Mouse (Mus musculus): ENCODE results near the gene Vwa3b.

Vwa3b gene

DNA sequence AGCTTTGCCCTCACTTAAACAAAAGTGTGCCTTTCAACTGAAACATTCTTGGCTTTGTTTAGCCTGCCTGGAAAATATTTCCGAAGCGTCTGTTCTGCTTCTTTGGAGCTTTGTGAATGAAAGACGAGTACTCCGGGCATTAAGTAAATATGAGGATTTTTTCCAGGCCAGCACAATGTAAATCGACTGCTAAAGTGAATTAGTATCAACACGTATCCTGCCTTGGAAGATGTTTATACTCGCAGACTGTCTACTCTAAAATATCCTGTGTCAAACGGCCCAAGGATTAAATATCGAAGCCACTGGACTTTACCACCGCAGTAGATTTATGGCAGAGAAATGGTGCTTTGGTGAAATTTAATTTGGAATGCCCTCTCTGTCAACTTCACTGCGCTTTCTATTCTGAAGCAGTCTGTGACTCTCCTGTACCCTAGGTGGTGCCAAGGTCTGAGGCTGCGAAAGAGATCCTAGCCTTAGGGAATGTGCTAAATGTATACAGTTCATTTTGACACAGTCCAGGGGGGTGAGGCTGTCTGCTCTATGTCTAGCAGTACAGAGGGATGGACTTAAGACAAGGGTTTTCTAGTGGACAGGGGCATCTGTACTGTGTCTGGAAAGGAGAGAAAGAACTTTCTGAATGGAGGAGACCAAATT is 98.4 kb downstream of the Vwa3b start:
- no peak for DNase-seq

DNA sequence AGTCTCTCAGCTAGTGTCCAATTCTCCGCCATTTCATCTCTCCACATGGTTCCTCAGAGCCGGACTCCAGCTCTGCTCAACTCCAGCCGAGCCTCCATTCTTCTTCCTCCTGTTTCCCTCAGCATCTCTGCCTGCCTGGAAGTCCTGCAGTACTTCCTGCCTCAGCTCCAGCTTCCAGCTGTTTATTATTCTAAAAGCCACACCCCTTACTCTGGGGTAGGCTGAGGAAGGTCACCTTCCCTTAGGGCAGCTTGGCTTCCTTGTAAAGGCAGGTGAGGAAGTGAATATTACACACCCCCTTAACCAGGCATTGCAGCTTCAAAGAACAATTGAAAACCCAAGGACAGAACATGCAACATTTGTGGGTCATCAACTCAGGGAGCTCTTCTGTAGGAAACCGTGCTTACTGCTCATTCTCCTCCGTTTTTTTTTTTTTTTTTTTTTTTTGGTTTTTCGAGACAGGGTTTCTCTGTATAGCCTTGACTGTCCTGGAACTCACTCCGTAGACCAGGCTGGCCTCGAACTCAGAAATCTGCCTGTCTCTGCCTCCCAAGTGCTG is 103.7 kb downstream of the Vwa3b start:
- DNase-seq: no peak

DNA sequence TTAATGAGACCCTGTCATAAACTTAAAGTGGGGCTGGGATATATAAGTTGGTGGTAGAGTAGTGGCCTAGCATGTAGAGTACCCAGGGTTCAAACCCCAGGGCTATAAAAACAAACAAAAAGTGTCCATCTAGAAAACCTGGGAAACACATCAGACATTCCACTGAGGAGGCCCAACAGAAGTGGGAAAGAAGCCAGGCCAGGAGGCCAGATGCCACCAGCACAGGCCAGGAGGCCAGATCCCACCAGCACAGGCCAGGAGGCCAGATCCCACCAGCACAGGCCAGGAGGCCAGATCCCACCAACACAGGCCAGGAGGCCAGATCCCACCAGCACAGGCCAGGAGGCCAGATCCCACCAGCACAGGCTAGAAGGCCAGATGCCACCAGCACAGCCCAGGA is 104.8 kb downstream of the Vwa3b start:
- no peak for DNase-seq

DNA sequence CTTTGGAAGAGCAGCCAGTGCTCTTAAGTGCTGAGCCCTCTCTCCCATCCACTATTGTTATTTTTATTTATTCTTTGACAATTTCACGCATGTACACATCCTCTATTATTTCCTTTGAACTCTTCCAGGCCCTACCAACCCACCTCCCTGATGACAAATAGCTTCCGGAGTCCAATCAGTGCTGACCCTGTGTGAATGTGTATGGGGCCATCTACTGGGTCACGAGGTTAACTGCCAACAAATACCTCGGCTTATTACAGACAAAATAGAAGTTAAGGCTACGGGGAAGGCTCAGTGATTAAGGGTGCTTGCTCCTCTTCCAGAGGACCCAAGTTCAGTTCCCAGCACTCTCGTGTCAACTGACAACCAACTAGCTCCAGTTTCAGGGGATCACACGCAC is 106.0 kb downstream of the Vwa3b start:
- no peak for DNase-seq

DNA sequence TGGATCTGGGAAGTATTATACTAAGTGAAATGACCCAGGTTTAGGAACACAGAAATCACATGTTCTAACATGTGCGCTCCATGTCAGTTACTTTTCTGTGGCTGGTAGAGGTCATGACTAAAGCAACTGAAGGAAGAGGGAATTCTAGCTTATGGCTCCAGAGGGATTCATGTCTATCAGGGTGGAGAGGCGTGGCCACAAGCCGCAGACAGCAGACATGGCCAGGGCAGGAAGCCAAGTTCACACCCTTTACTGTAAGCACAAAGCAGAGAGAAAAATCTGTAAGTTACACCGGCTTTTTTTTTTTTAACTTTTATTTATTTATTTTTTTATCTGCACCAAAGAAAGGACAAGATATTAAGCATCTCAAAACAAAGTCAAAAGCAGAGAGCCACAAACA is 119.6 kb downstream of the Vwa3b start:
- peak; percentile 57 for DNase-seq

DNA sequence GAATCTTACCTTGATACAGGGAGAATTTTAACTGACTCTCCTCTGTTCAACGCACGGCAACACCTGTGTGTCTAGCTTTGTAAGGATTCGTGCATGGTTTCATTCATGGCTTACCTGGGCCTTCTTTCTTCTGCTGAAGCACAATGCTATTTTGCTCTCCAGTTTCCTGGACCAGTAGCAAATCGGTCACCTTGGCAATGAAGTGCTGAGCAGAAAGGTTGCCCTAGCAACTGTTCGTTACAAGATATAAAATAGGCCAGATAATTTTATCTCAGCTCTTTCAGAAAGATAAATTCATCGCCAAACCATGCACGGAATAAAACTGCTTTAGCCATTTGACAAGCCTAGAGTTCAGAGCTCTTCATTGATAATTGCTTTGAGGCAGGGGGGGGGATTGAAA is 123.5 kb downstream of the Vwa3b start:
- no peak for DNase-seq

DNA sequence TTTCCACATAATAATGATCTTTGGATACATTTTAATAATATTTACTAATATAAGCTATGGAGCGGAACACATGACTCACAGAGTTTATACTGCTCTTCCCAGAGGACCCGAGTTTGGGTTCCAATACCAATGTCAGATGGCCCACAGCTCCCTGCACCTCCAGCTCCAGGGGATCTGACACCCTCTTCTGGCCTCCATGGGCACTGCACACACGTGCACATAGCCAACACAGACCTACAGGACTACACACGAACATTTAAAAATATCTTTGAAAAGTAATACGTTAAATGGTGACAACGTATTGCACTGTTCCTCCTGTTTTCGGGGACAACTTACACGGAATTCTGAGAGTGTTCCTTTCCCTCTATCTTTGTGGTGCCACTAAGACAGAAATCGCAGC is 125.5 kb downstream of the Vwa3b start:
- DNase-seq: no peak

DNA sequence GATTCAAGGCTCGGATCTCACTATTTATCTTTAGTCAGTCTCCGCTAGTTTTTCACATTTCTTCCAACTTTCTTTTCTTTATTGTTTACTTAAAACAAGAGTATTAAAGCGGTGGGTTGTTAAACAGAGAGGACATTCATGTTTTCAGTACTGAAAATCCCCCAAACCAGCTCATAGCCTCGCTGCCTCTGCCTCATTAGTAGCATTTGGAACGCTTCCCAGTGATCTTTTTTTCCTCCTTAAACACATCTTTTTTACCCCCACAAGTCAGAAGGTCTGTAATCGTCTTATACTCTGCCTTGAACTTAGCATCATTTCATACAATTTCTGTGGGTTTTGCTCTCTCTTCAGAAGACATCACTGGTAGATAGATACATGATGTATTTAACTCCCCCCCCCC is 139.7 kb downstream of the Vwa3b start:
- DNase-seq: no peak

DNA sequence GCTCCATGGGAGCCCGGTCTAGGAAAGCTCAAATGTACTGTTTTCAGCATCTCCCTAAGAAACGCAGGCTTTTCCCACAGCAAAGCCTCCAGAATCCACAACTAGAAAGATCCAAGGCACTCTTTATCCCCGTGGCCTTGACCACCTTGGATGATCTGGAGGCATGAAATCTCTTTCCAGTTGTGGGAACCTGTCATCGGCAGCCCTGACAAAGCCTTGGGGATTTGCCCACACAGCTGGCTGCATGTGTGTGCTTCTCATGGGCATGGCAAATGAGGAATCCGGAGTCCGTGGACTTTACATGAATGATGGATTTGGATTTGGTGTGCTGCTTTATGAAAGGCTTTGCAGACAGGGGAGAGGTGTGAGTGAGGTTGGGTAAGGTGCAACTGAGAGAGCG is 141.5 kb downstream of the Vwa3b start:
- no peak for DNase-seq

DNA sequence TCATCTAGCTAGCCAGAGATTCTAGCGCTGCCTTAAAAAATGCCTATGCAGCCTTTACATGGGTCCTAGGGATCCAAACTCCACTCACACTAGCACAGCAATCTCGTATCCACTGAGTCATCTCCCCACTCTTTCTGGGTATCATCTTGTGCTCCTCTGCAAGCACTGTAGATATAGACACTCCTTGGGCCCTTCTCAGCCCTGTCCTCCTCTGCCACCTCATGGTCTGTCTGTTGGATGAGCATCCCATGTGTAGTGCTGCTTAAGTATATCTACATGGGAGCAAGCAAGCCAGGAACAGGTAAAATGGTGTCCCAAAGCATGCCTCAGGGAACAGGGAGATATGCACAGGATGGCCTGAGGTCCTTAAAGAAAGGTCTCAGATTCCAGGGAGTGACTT is 151.5 kb downstream of the Vwa3b start:
- peak; percentile 15 for DNase-seq

DNA sequence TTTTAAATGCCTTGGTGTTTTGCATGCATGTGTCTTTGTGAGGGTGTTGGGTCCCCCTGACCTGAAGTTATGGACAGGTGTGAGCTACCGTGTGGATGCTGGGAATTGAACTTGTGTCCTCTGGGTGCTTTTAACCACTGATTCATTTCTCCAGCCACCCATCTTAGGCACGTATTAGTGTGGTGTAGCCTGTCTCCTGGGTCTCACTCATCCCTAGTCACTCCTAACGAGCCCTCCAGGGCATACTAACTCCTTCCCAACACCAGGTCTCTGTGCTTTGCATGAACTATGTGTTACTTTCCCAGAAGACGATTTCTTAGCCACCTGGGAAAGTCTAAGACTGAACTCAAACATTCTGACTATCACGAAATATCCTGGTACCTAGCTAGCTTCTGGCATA is 153.5 kb downstream of the Vwa3b start:
- DNase-seq: no peak

DNA sequence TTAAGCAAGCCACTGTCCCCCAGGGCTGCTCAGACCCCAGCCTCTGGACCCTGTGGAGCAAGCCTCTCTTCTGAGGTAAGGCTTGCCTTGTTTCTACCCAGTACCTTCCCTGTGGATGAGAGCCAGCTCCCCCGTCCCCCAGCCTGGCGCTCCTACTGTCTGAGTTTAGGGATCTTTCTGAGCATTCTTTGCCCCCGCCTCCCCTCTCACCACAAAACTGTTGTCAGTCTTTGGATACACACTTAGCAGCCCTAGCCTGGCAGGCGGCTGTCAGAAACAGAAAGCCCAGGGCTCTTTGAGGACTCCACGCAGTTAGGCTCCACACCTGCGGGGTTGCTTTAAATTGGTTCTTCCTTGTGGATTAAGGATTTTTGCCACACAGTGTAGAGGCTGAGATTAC is 160.7 kb downstream of the Vwa3b start:
- no peak for DNase-seq

DNA sequence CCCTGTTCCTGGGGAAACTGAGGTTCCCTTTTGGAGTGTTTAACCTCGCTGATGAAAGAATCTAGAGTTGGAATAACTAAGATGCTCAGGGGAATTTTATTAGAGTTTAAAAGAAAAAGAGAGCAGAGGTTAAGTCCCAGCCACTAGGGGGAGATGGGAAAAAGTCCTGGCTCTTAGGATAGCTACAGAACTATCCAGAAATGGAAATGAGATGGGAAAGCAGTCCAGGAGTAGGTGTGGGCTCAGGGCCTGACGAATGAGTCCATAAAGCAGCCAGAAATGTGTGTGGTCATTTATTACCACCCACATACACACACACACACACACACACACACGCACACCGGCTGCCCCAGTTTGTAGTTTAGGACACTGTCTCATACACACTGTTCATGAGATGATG is 168.2 kb downstream of the Vwa3b start:
- peak; percentile 22 for DNase-seq

DNA sequence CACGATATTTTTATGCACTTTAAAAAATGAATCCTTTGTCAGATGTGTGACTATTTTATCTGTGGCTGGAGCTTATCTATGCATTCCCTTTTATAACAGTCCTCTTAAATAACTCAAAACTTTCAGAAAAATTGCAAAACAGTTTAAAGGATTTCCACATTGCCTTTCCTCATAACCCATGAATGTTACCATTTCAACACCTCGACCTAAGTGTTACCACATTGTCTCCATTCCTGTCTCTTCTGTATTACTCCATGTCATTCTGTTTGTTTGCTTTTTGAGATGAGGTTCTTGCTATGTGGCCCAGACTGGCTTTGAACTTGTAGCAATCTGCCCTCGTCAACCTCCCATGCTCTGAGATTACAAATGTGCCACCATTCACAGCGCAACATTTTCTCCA is 175.0 kb downstream of the Vwa3b start:
- no peak for DNase-seq

DNA sequence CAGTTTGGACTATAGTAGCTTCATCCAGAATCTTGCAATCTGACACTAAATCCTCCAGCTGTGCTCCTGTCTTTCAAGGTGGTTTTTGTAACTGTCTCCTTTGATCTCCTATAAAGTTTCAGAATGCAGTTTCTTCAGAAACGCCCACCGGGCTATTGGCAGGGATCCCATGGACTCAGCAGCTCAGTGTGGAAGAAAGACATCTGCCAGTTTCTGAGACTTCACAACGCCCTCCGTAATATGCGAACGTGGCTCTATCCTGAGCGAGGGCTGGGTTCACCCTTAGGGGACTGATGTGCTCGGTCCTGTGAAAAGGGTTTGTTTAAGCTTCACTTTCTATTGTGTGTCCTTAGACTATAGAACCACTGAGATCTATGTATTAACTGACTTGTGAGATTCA is 181.3 kb downstream of the Vwa3b start:
- no peak for DNase-seq

DNA sequence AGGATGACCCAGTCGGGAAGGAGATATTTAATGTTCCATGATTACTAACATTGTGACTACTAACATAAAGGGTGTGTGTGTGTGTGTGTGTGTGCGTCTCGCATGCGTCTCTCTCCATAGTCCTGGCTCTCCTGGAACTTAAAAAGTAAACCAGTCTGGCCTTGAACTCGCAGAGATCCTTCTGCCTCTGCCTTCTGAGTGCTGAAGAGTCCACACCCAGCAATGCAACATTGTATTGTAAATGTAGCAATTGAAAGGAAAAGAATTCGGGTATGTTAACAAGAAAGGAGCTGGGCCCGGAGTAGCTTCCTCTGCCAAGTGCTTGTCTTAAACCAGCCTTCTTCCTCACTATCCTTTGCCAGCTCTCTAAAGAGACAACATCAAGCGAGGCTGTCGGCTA is 186.0 kb downstream of the Vwa3b start:
- no peak for DNase-seq

DNA sequence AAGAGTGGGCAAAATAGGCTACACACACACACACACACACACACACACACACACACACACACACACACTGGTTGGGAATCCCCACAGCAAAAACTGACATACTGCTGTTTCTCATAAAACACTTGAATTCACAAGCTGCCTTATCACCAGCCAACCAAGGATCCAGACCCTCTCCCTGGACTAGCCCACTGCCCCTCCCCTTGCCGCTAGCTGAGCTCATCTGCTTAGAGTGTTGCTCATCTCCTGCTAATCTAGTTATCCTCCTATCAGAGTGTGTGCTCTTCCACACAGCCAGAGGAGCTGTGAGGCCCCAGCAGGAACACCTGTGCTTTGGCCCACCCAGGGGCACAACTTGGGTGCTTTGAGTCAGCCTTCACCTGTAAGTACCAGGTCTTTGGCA is 187.7 kb downstream of the Vwa3b start, which contains the start of gene Cnga3:
Gene Cnga3, plus strand, starts transcription at position 291 of the 400 bp plus-strand sequence.
- DNase-seq: no peak

DNA sequence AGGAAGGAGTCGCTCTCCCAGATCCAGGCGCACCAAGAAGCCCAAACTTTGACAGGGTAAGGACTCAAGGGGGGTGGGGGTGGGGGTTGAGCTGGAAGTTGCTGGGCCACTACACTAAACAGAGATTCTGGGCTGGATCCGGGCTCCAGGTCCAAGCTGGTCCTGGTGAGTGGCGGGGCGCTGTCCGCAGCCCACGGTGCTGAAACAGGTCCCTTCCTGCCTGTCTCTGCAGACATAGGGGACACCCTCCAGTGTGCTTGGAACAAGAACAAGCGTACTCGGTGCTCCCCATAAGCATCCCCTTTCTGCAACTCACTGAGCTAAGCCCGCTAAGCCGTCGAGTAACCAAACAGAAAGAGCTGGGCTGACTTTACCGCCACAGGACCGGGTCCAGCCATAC is 192.0 kb downstream of the Vwa3b start:
- DNase-seq: peak; percentile 89

DNA sequence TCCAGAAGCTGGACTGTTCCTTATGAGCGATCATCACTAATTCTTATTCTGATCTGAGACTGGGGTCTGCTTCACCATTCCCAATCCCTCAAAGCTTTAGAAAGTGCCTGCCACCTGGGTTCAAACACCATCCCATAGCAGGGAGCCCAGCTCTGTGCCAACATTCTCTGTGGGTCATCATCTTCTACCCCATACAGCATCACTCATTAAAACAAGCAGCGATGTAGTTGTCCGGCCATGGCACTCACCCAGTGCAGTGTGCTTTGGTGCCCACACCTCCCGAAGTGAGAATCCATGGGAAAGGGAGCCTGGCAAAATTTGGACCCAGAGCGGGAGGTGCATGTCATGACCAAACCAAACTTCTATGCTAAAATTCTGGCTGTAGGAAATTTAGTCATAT is 193.2 kb downstream of the Vwa3b start:
- DNase-seq: no peak

DNA sequence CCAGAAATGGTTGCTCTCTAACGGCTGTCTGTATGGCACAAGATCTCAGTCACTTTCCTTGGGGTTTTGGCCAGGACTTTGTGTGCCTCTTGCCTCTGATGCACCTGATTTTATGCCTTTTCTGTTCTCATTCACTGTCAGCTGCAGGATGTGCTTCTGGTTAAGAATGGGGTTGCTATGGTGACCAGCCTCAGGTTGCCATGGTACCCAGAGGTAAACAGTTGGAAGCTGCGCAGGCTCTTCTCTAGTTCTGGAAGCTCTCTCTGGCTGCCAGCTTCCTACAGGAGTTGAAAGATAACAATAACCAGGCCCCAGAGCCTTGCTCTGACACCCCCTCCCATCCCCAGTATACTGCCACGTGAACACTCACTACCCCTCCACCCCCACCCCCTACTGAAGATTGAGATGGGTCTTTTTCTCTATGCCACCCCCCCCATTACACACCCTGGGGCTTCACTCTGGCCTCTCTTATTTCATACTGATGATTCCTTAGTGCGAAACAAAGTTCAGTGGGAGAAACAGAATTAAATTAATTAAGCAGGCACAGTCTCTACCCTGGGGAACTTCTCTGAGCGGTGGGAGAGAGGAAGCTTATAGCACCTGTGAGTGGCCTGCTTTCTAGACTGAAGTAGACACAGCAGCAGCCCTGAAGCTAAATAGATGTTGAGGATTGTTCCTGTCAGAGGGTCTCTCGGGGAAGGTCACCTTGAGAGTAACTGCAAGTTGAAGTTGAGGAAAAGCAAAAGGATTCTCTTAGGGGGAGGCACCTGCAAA is 193.9 kb downstream of the Vwa3b start:
- DNase-seq: no peak

DNA sequence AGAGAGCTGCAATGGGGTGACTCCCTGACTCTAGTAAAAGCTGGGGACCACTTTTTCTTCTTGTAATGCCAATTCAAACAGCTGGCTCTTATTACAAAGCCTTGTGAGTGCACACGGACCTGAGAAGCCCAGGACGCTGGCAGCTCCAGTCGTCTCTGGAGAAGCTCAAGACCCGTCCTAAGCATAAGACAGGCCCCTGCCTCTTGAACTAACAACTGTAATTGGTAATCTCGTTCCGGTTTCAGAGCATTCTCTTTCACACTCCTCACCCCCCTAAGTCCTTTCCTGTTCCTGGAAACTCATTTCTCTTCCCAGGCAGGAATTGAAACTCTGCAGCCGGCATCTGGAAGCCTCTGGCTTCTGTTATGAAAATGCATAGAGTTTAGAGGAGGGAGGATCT is 195.6 kb downstream of the Vwa3b start:
- no peak for DNase-seq

DNA sequence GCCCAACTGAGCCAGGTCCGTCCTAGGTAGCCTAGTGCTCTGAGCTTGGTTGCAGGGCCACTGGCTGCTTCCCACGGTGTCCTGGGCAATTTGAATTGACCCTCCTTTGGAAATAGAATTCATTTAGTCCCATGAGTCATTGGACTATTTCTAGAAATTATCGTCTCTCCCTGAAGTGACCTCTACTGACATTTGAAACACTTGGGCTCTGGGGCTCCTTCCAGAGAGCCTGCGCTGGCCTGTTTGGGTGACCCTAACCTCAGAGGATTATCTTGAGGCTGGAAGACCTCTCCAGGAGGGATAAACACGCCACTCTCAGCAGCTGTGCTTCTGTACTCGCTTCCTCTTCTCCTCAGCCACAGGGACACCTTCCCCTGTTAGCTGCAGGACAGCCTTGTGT is 204.0 kb downstream of the Vwa3b start:
- DNase-seq: no peak

DNA sequence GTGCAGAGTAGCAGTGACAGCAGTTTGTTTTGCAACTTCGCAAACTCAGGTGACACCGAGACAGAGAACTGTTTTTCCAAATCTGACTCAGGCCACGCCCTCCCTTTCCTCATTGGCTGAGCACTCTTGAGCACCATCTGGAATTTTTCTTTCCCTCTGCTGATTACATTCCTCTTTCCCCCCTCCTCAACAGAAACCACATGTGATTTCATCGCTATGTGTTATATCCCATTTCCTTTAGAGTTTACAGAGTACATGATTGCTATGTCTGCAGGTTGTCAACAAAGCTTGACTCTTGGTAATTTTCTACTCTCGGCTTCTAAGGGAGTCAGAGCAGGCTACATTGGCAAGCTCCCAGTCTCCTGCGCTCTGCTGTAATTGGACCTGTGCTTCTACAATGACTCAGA is 204.9 kb downstream of the Vwa3b start:
- DNase-seq: peak; percentile 46
